Mouse (Mus musculus): ENCODE data around the gene Skil. TPM values are rescaled to one million over a fixed set of nuclear protein-coding genes. Genes with fewer than 3 reads are reported as not detected.
"Not testable (repeated sequence)": the region's sequence is repeated elsewhere in the genome, so short reads cannot be mapped to it uniquely, and the experiment has no call there.

Gene Skil
- polyA plus RNA-seq, 1 experiment from 2014 or later = 24.2 TPM

GRCm38 (mm10) chr3:31107674-31108073, 12.8 kb downstream of the Skil start:
- Histone ChIP-seq H3K4me3 (no peak overlapping the region), H3K27ac (no peak overlapping the region), H3K27me3 (ENCODE audit: poor library complexity, severe bottlenecking) (no peaks in the 10 kb centered on the region), H3K36me3 (replicated peaks) (peaks cover 28% of the 10 kb centered on the region), H3K4me1 (peaks cover 16% of the 10 kb centered on the region), H3K9me3 (no peaks in the 10 kb centered on the region)
- no peak for DNase-seq (ENCODE audit: extremely low spot score, low spot score)
- 92% methylated on average over 4 of the region's 4 CpGs for WGBS

- H3K9me3 ChIP-seq = no peaks in the 10 kb centered on the region
- WGBS = 89% methylated on average over 3 of the region's 3 CpGs
- H3K27ac ChIP-seq = no peak overlapping the region
- H3K4me1 ChIP-seq = peaks cover 11% of the 10 kb centered on the region
- H3K27me3 ChIP-seq (ENCODE audit: poor library complexity, severe bottlenecking) = no peaks in the 10 kb centered on the region
- no peak overlapping the region for H3K4me3 ChIP-seq
- no peak for DNase-seq (ENCODE audit: extremely low spot score, low spot score)
- peaks cover 38% of the 10 kb centered on the region for H3K36me3 ChIP-seq (replicated peaks)
These were observed 14.2 kb downstream of the Skil start for GRCm38 (mm10) chr3:31109108-31109507.

GRCm38 (mm10) chr3:31123098-31123497, 28.2 kb downstream of the Skil start:
- Histone ChIP-seq H3K4me3 (no peak overlapping the region), H3K27me3 (ENCODE audit: poor library complexity, severe bottlenecking) (no peaks in the 10 kb centered on the region), H3K9me3 (no peaks in the 10 kb centered on the region), H3K4me1 (no peaks in the 10 kb centered on the region), H3K36me3 (replicated peaks) (peaks cover 59% of the 10 kb centered on the region), H3K27ac (no peak overlapping the region)
- no peak for DNase-seq (ENCODE audit: extremely low spot score, low spot score)
- WGBS = 85% methylated on average over 4 of the region's 4 CpGs

GRCm38 (mm10) chr3:31126303-31126702, 31.4 kb downstream of the Skil start:
- WGBS = 74% methylated on average over 4 of the region's 4 CpGs
- Histone ChIP-seq H3K27me3 (ENCODE audit: poor library complexity, severe bottlenecking) (no peaks in the 10 kb centered on the region), H3K9me3 (no peaks in the 10 kb centered on the region), H3K27ac (no peak overlapping the region), H3K4me1 (no peaks in the 10 kb centered on the region), H3K36me3 (replicated peaks) (peaks cover 27% of the 10 kb centered on the region), H3K4me3 (no peak overlapping the region)
- no peak for DNase-seq (ENCODE audit: extremely low spot score, low spot score)

- Histone ChIP-seq H3K9me3 (no peaks in the 10 kb centered on the region), H3K36me3 (replicated peaks) (peaks cover 26% of the 10 kb centered on the region), H3K27ac (no peak overlapping the region), H3K27me3 (ENCODE audit: poor library complexity, severe bottlenecking) (no peaks in the 10 kb centered on the region), H3K4me1 (no peaks in the 10 kb centered on the region), H3K4me3 (no peak overlapping the region)
- WGBS = 92% methylated on average over 3 of the region's 3 CpGs
- DNase-seq (ENCODE audit: extremely low spot score, low spot score) = no peak
These were observed 32.0 kb downstream of the Skil start for GRCm38 (mm10) chr3:31126848-31127247.

- Histone ChIP-seq H3K36me3 (replicated peaks) (no peaks in the 10 kb centered on the region), H3K9me3 (no peaks in the 10 kb centered on the region), H3K4me1 (no peaks in the 10 kb centered on the region), H3K27me3 (ENCODE audit: poor library complexity, severe bottlenecking) (no peaks in the 10 kb centered on the region), H3K27ac (no peak overlapping the region), H3K4me3 (no peak overlapping the region)
- DNase-seq (ENCODE audit: extremely low spot score, low spot score) = no peak
- 64% methylated on average over 4 of the region's 4 CpGs for WGBS
These were observed 34.9 kb downstream of the Skil start for GRCm38 (mm10) chr3:31129766-31130165.

- DNase-seq (ENCODE audit: extremely low spot score, low spot score) = no peak
- H3K4me3 ChIP-seq = no peak overlapping the region
- H3K4me1 ChIP-seq = no peaks in the 10 kb centered on the region
- no peak overlapping the region for H3K27ac ChIP-seq
- no peaks in the 10 kb centered on the region for H3K27me3 ChIP-seq (ENCODE audit: poor library complexity, severe bottlenecking)
- no peaks in the 10 kb centered on the region for H3K36me3 ChIP-seq (replicated peaks)
- H3K9me3 ChIP-seq = no peaks in the 10 kb centered on the region
- 76% methylated on average over 5 of the region's 5 CpGs for WGBS
These were observed 38.8 kb downstream of the Skil start for GRCm38 (mm10) chr3:31133664-31134063.

GRCm38 (mm10) chr3:31134246-31134645, 39.4 kb downstream of the Skil start:
- Histone ChIP-seq H3K4me3 (no peak overlapping the region), H3K36me3 (replicated peaks) (no peaks in the 10 kb centered on the region), H3K4me1 (no peaks in the 10 kb centered on the region), H3K27ac (no peak overlapping the region), H3K9me3 (no peaks in the 10 kb centered on the region), H3K27me3 (ENCODE audit: poor library complexity, severe bottlenecking) (no peaks in the 10 kb centered on the region)
- WGBS = 85% methylated on average over 8 of the region's 8 CpGs
- DNase-seq (ENCODE audit: extremely low spot score, low spot score) = no peak

- WGBS = 86% methylated on average over 7 of the region's 7 CpGs
- H3K27ac ChIP-seq = no peak overlapping the region
- no peak for DNase-seq (ENCODE audit: extremely low spot score, low spot score)
- no peaks in the 10 kb centered on the region for H3K9me3 ChIP-seq
- H3K27me3 ChIP-seq (ENCODE audit: poor library complexity, severe bottlenecking) = no peaks in the 10 kb centered on the region
- no peaks in the 10 kb centered on the region for H3K4me1 ChIP-seq
- no peaks in the 10 kb centered on the region for H3K36me3 ChIP-seq (replicated peaks)
- no peak overlapping the region for H3K4me3 ChIP-seq
These were observed 39.8 kb downstream of the Skil start for GRCm38 (mm10) chr3:31134696-31135095.

- H3K4me3 ChIP-seq; H3K4me1 ChIP-seq; H3K9me3 ChIP-seq; DNase-seq (ENCODE audit: extremely low spot score, low spot score); H3K27ac ChIP-seq; H3K27me3 ChIP-seq (ENCODE audit: poor library complexity, severe bottlenecking); H3K36me3 ChIP-seq (replicated peaks): not testable (repeated sequence)
- WGBS = 72% methylated on average over 4 of the region's 4 CpGs
These were observed 41.7 kb downstream of the Skil start for GRCm38 (mm10) chr3:31136591-31136990.

- Histone ChIP-seq H3K36me3 (replicated peaks) (no peaks in the 10 kb centered on the region), H3K27me3 (ENCODE audit: poor library complexity, severe bottlenecking) (no peaks in the 10 kb centered on the region), H3K4me1 (no peaks in the 10 kb centered on the region), H3K27ac (no peak overlapping the region), H3K4me3 (no peak overlapping the region), H3K9me3 (no peaks in the 10 kb centered on the region)
- whole genome bisulfite sequencing = 60% methylated on average over 13 of the region's 13 CpGs
- peak; percentile 62 for DNase-seq (ENCODE audit: extremely low spot score, low spot score)
These were observed 43.9 kb downstream of the Skil start for GRCm38 (mm10) chr3:31138454-31139424.

- no peak for DNase-seq (ENCODE audit: extremely low spot score, low spot score)
- 88% methylated on average over 4 of the region's 4 CpGs for WGBS
- peaks cover 4% of the 10 kb centered on the region for H3K27me3 ChIP-seq (ENCODE audit: poor library complexity, severe bottlenecking)
- no peaks in the 10 kb centered on the region for H3K36me3 ChIP-seq (replicated peaks)
- H3K4me1 ChIP-seq = no peaks in the 10 kb centered on the region
- H3K4me3 ChIP-seq = no peak overlapping the region
- no peak overlapping the region for H3K27ac ChIP-seq
- no peaks in the 10 kb centered on the region for H3K9me3 ChIP-seq
These were observed 46.8 kb downstream of the Skil start for GRCm38 (mm10) chr3:31141621-31142020.

- not testable (repeated sequence) for H3K4me3 ChIP-seq; H3K36me3 ChIP-seq (replicated peaks); H3K9me3 ChIP-seq; DNase-seq (ENCODE audit: extremely low spot score, low spot score); H3K27ac ChIP-seq
- WGBS = 90% methylated on average over 11 of the region's 11 CpGs
- Histone ChIP-seq H3K4me1 (peaks cover 12% of the 10 kb centered on the region), H3K27me3 (ENCODE audit: poor library complexity, severe bottlenecking) (peaks cover 40% of the 10 kb centered on the region)
These were observed 50.4 kb downstream of the Skil start for GRCm38 (mm10) chr3:31145222-31145621.

Data from forebrain, embryonic 10.5 days (tissue).